20 mouse cellular contexts compared by ENCODE assay signal in the genomic region with DNA sequence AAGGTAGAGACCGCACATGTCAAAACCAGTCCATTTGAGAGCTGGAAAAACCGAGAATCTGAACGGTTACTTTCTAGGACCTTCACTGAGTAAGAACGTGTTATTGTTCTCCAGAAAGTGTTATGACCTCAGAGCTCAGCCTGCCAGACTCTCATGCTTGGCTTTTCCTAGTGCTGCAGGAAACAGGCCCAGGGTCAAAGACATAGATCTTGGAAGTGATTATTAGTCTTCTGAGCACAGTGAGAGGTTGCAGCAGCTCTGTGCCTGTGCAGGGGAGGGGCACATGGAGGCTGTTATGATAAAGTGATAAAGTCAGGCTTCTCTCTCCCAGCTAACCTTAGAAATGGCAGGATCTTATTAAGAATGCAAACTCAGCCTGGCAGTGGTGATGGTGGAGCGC.
DNase-seq lines count a peak whose midpoint lies in the region; ATAC-seq and TF ChIP-seq lines count a peak whose summit lies in the region.
"Had no signal": no experiment of that assay in that cellular context is flagged by ENCODE, and none has a peak within 500 bp of the region (broad histone marks: within the 10 kb centered on the region; RNA-seq: fewer than 3 reads in every experiment).

No protein-coding gene starts in this region.

- H3K9me3 ChIP-seq in kidney, embryonic 16.5 days (ENCODE audit: low read length) = no peaks in the 10 kb centered on the region
- H3K9me3 ChIP-seq in limb, embryonic 14.5 days (ENCODE audit: control insufficient read depth, low read length) = no peaks in the 10 kb centered on the region
- H3K9me3 ChIP-seq: forebrain, embryonic 12.5 days; heart, embryonic 12.5 days; liver, embryonic 13.5 days; lung, embryonic 15.5 days had no signal

- no peak overlapping the region for H3K27ac ChIP-seq in kidney, embryonic 16.5 days (ENCODE audit: low read length)
- no peak overlapping the region for H3K27ac ChIP-seq in limb, embryonic 14.5 days (replicated peaks; ENCODE audit: low read depth, low read length)
- H3K27ac ChIP-seq: forebrain, embryonic 12.5 days; hindbrain, embryonic 14.5 days; liver, embryonic 13.5 days; lung, embryonic 15.5 days; macrophage had no signal

- no peak for DNase-seq in kidney, adult 18-20 months
- DNase-seq in MN1 (ENCODE audit: low spot score) = peak; percentile 53
- peak; percentile 57 for DNase-seq in adrenal gland, postnatal 14 days
- peak; percentile 30 for DNase-seq in limb, embryonic 14.5 days (ENCODE audit: low spot score)
- DNase-seq in cerebellum, postnatal 10 days = no peak
- DNase-seq: cerebellum, postnatal 14 days; embryo, embryonic 11 days; liver, embryonic 13.5 days; right cerebral cortex, postnatal 4 days; thymus, adult 2 months had no signal

- H3K27me3 ChIP-seq in kidney, embryonic 16.5 days (ENCODE audit: insufficient read depth, low read length) = no peaks in the 10 kb centered on the region
- no peaks in the 10 kb centered on the region for H3K27me3 ChIP-seq in limb, embryonic 14.5 days (ENCODE audit: control insufficient read depth, insufficient read depth, low read length)
- H3K27me3 ChIP-seq: forebrain, embryonic 12.5 days; heart, embryonic 12.5 days; liver, embryonic 13.5 days; lung, embryonic 15.5 days had no signal

- peak; percentile 63; the same call in 1 of the 2 replicates for ATAC-seq in kidney, embryonic 16.5 days (ENCODE audit: low FRiP score, low TSS enrichment)
- no peak for ATAC-seq in limb, embryonic 14.5 days (ENCODE audit: low FRiP score, low read depth)
- ATAC-seq in monocyte, adult 5-6 weeks (replicated peaks; ENCODE audit: insufficient number of reproducible peaks, low FRiP score, low TSS enrichment, poor library complexity, severe bottlenecking) = no peak
- ATAC-seq: intestine, embryonic 16.5 days had no signal

- WGBS in kidney, embryonic 16.5 days = 65% methylated on average over 5 of the region's 5 CpGs
- 76% methylated on average over 5 of the region's 5 CpGs for WGBS in limb, embryonic 14.5 days

- no peak for TF ChIP-seq POLR2A in limb, embryonic 14.5 days (IDR thresholded peaks at IDR 0.05; ENCODE audit: borderline replicate concordance, extremely low read depth, insufficient read depth, insufficient read length)

- H3K4me2 ChIP-seq in kidney, embryonic 16.5 days (replicated peaks; ENCODE audit: low read depth, low read length) = no peak overlapping the region
- H3K4me2 ChIP-seq in limb, embryonic 14.5 days (replicated peaks; ENCODE audit: low read depth, low read length, severe bottlenecking) = no peak overlapping the region
- H3K4me2 ChIP-seq: forebrain, embryonic 12.5 days; heart, embryonic 12.5 days; hindbrain, embryonic 14.5 days; liver, embryonic 13.5 days; lung, embryonic 15.5 days; midbrain, embryonic 11.5 days had no signal

- no peak overlapping the region for H3K4me3 ChIP-seq in kidney, embryonic 16.5 days (ENCODE audit: low read length)
- H3K4me3 ChIP-seq in limb, embryonic 14.5 days (replicated peaks; ENCODE audit: low read length) = no peak overlapping the region
- H3K4me3 ChIP-seq: forebrain, embryonic 12.5 days; heart, embryonic 12.5 days; liver, embryonic 13.5 days; lung, embryonic 15.5 days; myocyte had no signal

- no peaks in the 10 kb centered on the region; the same call in 1 of the 2 replicates for H3K4me1 ChIP-seq in kidney, embryonic 16.5 days (ENCODE audit: insufficient read depth, low read length)
- H3K4me1 ChIP-seq in limb, embryonic 14.5 days (ENCODE audit: control insufficient read depth, insufficient read depth, low read length) = no peaks in the 10 kb centered on the region
- H3K4me1 ChIP-seq: forebrain, embryonic 12.5 days; liver, embryonic 13.5 days; lung, embryonic 15.5 days had no signal

- H3K9ac ChIP-seq in kidney, embryonic 16.5 days (replicated peaks; ENCODE audit: low read length) = no peak overlapping the region
- no peak overlapping the region for H3K9ac ChIP-seq in limb, embryonic 14.5 days (ENCODE audit: low read depth, low read length, severe bottlenecking)
- H3K9ac ChIP-seq: forebrain, embryonic 12.5 days; heart, embryonic 12.5 days; hindbrain, embryonic 14.5 days; liver, embryonic 13.5 days; lung, embryonic 15.5 days had no signal

- no peaks in the 10 kb centered on the region for H3K36me3 ChIP-seq in kidney, embryonic 16.5 days (ENCODE audit: insufficient read depth, low read length)
- no peaks in the 10 kb centered on the region for H3K36me3 ChIP-seq in limb, embryonic 14.5 days (ENCODE audit: control insufficient read depth, insufficient read depth, low read length)
- H3K36me3 ChIP-seq: forebrain, embryonic 12.5 days; heart, embryonic 12.5 days; liver, embryonic 13.5 days; lung, embryonic 15.5 days had no signal

Comparison
In these comparisons a context has a peak if more than half of its experiments do, and no peak if none do; other contexts are left out.
1. DNase-seq: peak in MN1 (single experiment), adrenal gland, postnatal 14 days (single experiment) and limb, embryonic 14.5 days (single experiment); none in kidney, adult 18-20 months (single experiment) and cerebellum, postnatal 10 days (0 of 2).